Mouse (Mus musculus): ENCODE measurements around the gene Atg4d. TPM values are rescaled to one million over a fixed set of nuclear protein-coding genes. Genes with fewer than 3 reads are reported as not detected.
"Not testable (repeated sequence)": the region's sequence is repeated elsewhere in the genome, so short reads cannot be mapped to it uniquely, and the experiment has no call there.

Atg4d gene
- polyA plus RNA-seq, 1 experiment from 2014 or later = 40.0 TPM

GRCm38 (mm10) chr9:21246342-21246741 is 18.8 kb upstream of the Atg4d start:
- no peak overlapping the region for H3K27ac ChIP-seq (ENCODE audit: low read length)
- 93% methylated on average over 1 of the region's 1 CpGs for WGBS
- no peaks in the 10 kb centered on the region for H3K9me3 ChIP-seq (ENCODE audit: low read length)
- no peak for DNase-seq (ENCODE audit: low spot score)
- H3K4me2 ChIP-seq (replicated peaks; ENCODE audit: low read depth, low read length) = no peak overlapping the region
- TF ChIP-seq CTCF (IDR thresholded peaks at IDR 0.05) (no peak), EP300 (IDR thresholded peaks at IDR 0.05) (no peak)
- H3K4me1 ChIP-seq (ENCODE audit: insufficient read depth, low read depth, low read length) = peaks cover 10% of the 10 kb centered on the region; the same call in 1 of the 2 replicates
- H3K4me3 ChIP-seq (ENCODE audit: low read depth, low read length) = no peak overlapping the region
- H3K27me3 ChIP-seq (replicated peaks; ENCODE audit: insufficient read depth, low read length) = peaks cover 47% of the 10 kb centered on the region
- ATAC-seq = no peak
- H3K36me3 ChIP-seq (ENCODE audit: insufficient read depth, low read length) = no peaks in the 10 kb centered on the region
- no peak overlapping the region for H3K9ac ChIP-seq (replicated peaks; ENCODE audit: low read depth)

- Histone ChIP-seq H3K27ac (ENCODE audit: low read length) (no peak within 1 kb of the TSS), H3K9me3 (ENCODE audit: low read length) (no peaks in the 10 kb centered on the region), H3K36me3 (ENCODE audit: insufficient read depth, low read length) (no peaks in the 10 kb centered on the region), H3K4me1 (ENCODE audit: insufficient read depth, low read depth, low read length) (peaks cover 10% of the 10 kb centered on the region; the same call in 1 of the 2 replicates), H3K27me3 (replicated peaks; ENCODE audit: insufficient read depth, low read length) (peaks cover 46% of the 10 kb centered on the region), H3K4me2 (replicated peaks; ENCODE audit: low read depth, low read length) (peak within 1 kb of the TSS; percentile 47), H3K4me3 (ENCODE audit: low read depth, low read length) (peak within 1 kb of the TSS; percentile 24), H3K9ac (replicated peaks; ENCODE audit: low read depth) (no peak within 1 kb of the TSS)
- DNase-seq (ENCODE audit: low spot score) (peak; percentile 64), ATAC-seq (peak; percentile 77)
- no peak for TF ChIP-seq CTCF (IDR thresholded peaks at IDR 0.05)
- TF ChIP-seq EP300 (IDR thresholded peaks at IDR 0.05) = no peak
- WGBS = under 1% methylated on average over 22 of the region's 30 CpGs
Observed at GRCm38 (mm10) chr9:21248326-21248725, 16.8 kb upstream of the Atg4d start, which contains the start of gene S1pr5. S1pr5 (minus strand) TSS chr9:21248443.

GRCm38 (mm10) chr9:21249629-21250508 is 15.2 kb upstream of the Atg4d start:
- H3K27me3 ChIP-seq (replicated peaks; ENCODE audit: insufficient read depth, low read length) = peaks cover 30% of the 10 kb centered on the region
- 18% methylated on average over 17 of the region's 17 CpGs for WGBS
- H3K27ac ChIP-seq (ENCODE audit: low read length) = no peak overlapping the region
- H3K4me2 ChIP-seq (replicated peaks; ENCODE audit: low read depth, low read length) = no peak overlapping the region
- no peak for DNase-seq (ENCODE audit: low spot score)
- no peak overlapping the region for H3K9ac ChIP-seq (replicated peaks; ENCODE audit: low read depth)
- TF ChIP-seq CTCF (IDR thresholded peaks at IDR 0.05) = no peak
- TF ChIP-seq EP300 (IDR thresholded peaks at IDR 0.05) = no peak
- no peaks in the 10 kb centered on the region for H3K36me3 ChIP-seq (ENCODE audit: insufficient read depth, low read length)
- H3K9me3 ChIP-seq (ENCODE audit: low read length) = no peaks in the 10 kb centered on the region
- H3K4me3 ChIP-seq (ENCODE audit: low read depth, low read length) = no peak overlapping the region
- peaks cover 1% of the 10 kb centered on the region; the same call in 1 of the 2 replicates for H3K4me1 ChIP-seq (ENCODE audit: insufficient read depth, low read depth, low read length)
- ATAC-seq = peak; percentile 35

- H3K4me3 ChIP-seq (ENCODE audit: low read depth, low read length) = no peak overlapping the region
- no peak overlapping the region for H3K9ac ChIP-seq (replicated peaks; ENCODE audit: low read depth)
- no peak overlapping the region for H3K4me2 ChIP-seq (replicated peaks; ENCODE audit: low read depth, low read length)
- H3K9me3 ChIP-seq (ENCODE audit: low read length) = no peaks in the 10 kb centered on the region
- DNase-seq (ENCODE audit: low spot score) = no peak
- TF ChIP-seq EP300 (IDR thresholded peaks at IDR 0.05) (no peak), CTCF (IDR thresholded peaks at IDR 0.05) (no peak)
- WGBS = 33% methylated on average over 2 of the region's 2 CpGs
- no peak overlapping the region for H3K27ac ChIP-seq (ENCODE audit: low read length)
- H3K27me3 ChIP-seq (replicated peaks; ENCODE audit: insufficient read depth, low read length) = peaks cover 26% of the 10 kb centered on the region; the same call in 1 of the 2 replicates
- ATAC-seq = no peak
- no peaks in the 10 kb centered on the region for H3K4me1 ChIP-seq (ENCODE audit: insufficient read depth, low read depth, low read length)
- no peaks in the 10 kb centered on the region for H3K36me3 ChIP-seq (ENCODE audit: insufficient read depth, low read length)
Observed at GRCm38 (mm10) chr9:21250509-21250908, 14.6 kb upstream of the Atg4d start.

- no peak for TF ChIP-seq CTCF (IDR thresholded peaks at IDR 0.05)
- TF ChIP-seq EP300 (IDR thresholded peaks at IDR 0.05) = no peak
- H3K27ac ChIP-seq (ENCODE audit: low read length) = no peak overlapping the region
- no peak overlapping the region for H3K9ac ChIP-seq (replicated peaks; ENCODE audit: low read depth)
- WGBS = 55% methylated on average over 13 of the region's 13 CpGs
- DNase-seq (ENCODE audit: low spot score) = no peak
- peaks cover 26% of the 10 kb centered on the region; the same call in 1 of the 2 replicates for H3K27me3 ChIP-seq (replicated peaks; ENCODE audit: insufficient read depth, low read length)
- H3K4me1 ChIP-seq (ENCODE audit: insufficient read depth, low read depth, low read length) = no peaks in the 10 kb centered on the region
- no peak for ATAC-seq
- no peaks in the 10 kb centered on the region for H3K36me3 ChIP-seq (ENCODE audit: insufficient read depth, low read length)
- H3K4me2 ChIP-seq (replicated peaks; ENCODE audit: low read depth, low read length) = no peak overlapping the region
- no peaks in the 10 kb centered on the region for H3K9me3 ChIP-seq (ENCODE audit: low read length)
- H3K4me3 ChIP-seq (ENCODE audit: low read depth, low read length) = no peak overlapping the region
Observed at GRCm38 (mm10) chr9:21251116-21251735, 13.9 kb upstream of the Atg4d start.

GRCm38 (mm10) chr9:21254690-21255089 is 10.4 kb upstream of the Atg4d start:
- peaks cover 1% of the 10 kb centered on the region; the same call in 1 of the 2 replicates for H3K27me3 ChIP-seq (replicated peaks; ENCODE audit: insufficient read depth, low read length)
- H3K27ac ChIP-seq (ENCODE audit: low read length) = no peak overlapping the region
- no peak for TF ChIP-seq CTCF (IDR thresholded peaks at IDR 0.05)
- no peak for TF ChIP-seq EP300 (IDR thresholded peaks at IDR 0.05)
- no peak overlapping the region for H3K4me3 ChIP-seq (ENCODE audit: low read depth, low read length)
- ATAC-seq (no peak), DNase-seq (ENCODE audit: low spot score) (no peak)
- no peak overlapping the region for H3K9ac ChIP-seq (replicated peaks; ENCODE audit: low read depth)
- no peaks in the 10 kb centered on the region for H3K36me3 ChIP-seq (ENCODE audit: insufficient read depth, low read length)
- H3K4me2 ChIP-seq (replicated peaks; ENCODE audit: low read depth, low read length) = no peak overlapping the region
- no peaks in the 10 kb centered on the region for H3K4me1 ChIP-seq (ENCODE audit: insufficient read depth, low read depth, low read length)
- H3K9me3 ChIP-seq (ENCODE audit: low read length) = no peaks in the 10 kb centered on the region

- not testable (repeated sequence) for H3K27ac ChIP-seq (ENCODE audit: low read length); H3K36me3 ChIP-seq (ENCODE audit: insufficient read depth, low read length); ATAC-seq; H3K9ac ChIP-seq (replicated peaks; ENCODE audit: low read depth); H3K9me3 ChIP-seq (ENCODE audit: low read length); H3K4me3 ChIP-seq (ENCODE audit: low read depth, low read length); H3K4me2 ChIP-seq (replicated peaks; ENCODE audit: low read depth, low read length); DNase-seq (ENCODE audit: low spot score); H3K27me3 ChIP-seq (replicated peaks; ENCODE audit: insufficient read depth, low read length); H3K4me1 ChIP-seq (ENCODE audit: insufficient read depth, low read depth, low read length)
- 69% methylated on average over 4 of the region's 4 CpGs for WGBS
Observed at GRCm38 (mm10) chr9:21256349-21256748, 8.7 kb upstream of the Atg4d start.

All from lung, postnatal 0 days (tissue).